15 mouse cellular contexts compared by ENCODE assay signal in genomic region chr12:32045566-32046330, GRCm38 (mm10). TPM values are rescaled to one million over a fixed set of nuclear protein-coding genes. Genes with fewer than 3 reads are reported as not detected.
DNase-seq lines count a peak whose midpoint lies in the region; ATAC-seq and TF ChIP-seq lines count a peak whose summit lies in the region.
"Had no signal": no experiment of that assay in that cellular context is flagged by ENCODE, and none has a peak within 500 bp of the region (broad histone marks: within the 10 kb centered on the region; RNA-seq: fewer than 3 reads in every experiment).

No protein-coding gene starts in this region.

- H3K36me3 ChIP-seq in limb, embryonic 11.5 days (ENCODE audit: control insufficient read depth, insufficient read depth, low read length), result no peaks in the 10 kb centered on the region
- H3K36me3 ChIP-seq in limb, embryonic 10.5 days, result no peaks in the 10 kb centered on the region
- H3K36me3 ChIP-seq in G1E (replicated peaks), result peaks cover 66% of the 10 kb centered on the region
- H3K36me3 ChIP-seq in embryonic facial prominence, embryonic 10.5 days (replicated peaks), result no peaks in the 10 kb centered on the region
- peaks cover 2% of the 10 kb centered on the region; the same call in 1 of the 2 replicates for H3K36me3 ChIP-seq in liver, postnatal 0 days (replicated peaks; ENCODE audit: insufficient read depth, low read length)
- H3K36me3 ChIP-seq: heart, embryonic 12.5 days; limb, embryonic 13.5 days had no signal

- 83% methylated on average over 17 of the region's 17 CpGs for whole genome bisulfite sequencing in limb, embryonic 11.5 days
- WGBS in limb, embryonic 10.5 days, result 87% methylated on average over 17 of the region's 17 CpGs
- WGBS in embryonic facial prominence, embryonic 10.5 days, result 74% methylated on average over 17 of the region's 17 CpGs
- WGBS in liver, postnatal 0 days (ENCODE audit: insufficient replicate concordance), result 70% methylated on average over 17 of the region's 17 CpGs

- no peak overlapping the region for H3K9ac ChIP-seq in limb, embryonic 11.5 days (ENCODE audit: low read length)
- H3K9ac ChIP-seq in liver, postnatal 0 days (replicated peaks), result no peak overlapping the region
- H3K9ac ChIP-seq: forebrain, postnatal 0 days; heart, embryonic 12.5 days; limb, embryonic 13.5 days had no signal

- no peak overlapping the region for H3K4me2 ChIP-seq in limb, embryonic 11.5 days (ENCODE audit: low read depth, severe bottlenecking)
- H3K4me2 ChIP-seq in liver, postnatal 0 days (ENCODE audit: low read depth, low read length), result no peak overlapping the region
- H3K4me2 ChIP-seq: heart, embryonic 12.5 days; limb, embryonic 13.5 days had no signal

- peak; percentile 27 for DNase-seq in limb, embryonic 11.5 days (ENCODE audit: low spot score)
- no peak for DNase-seq in limb, embryonic 10.5 days (ENCODE audit: low spot score)
- no peak for DNase-seq in G1E (ENCODE audit: low spot score)
- DNase-seq in embryonic facial prominence, embryonic 10.5 days (ENCODE audit: low spot score), result peak; percentile 44
- no peak for DNase-seq in liver, postnatal 0 days
- no peak for DNase-seq in layer of hippocampus, postnatal 25 days (ENCODE audit: extremely low spot score in 1 of 2, low spot score in 1 of 2)
- DNase-seq in cerebellum, adult 8-10 months, result no peak
- DNase-seq: adrenal gland, postnatal 25 days; cerebellum, adult 18-20 months; forebrain, postnatal 0 days; gastrocnemius, postnatal 14 days; right cerebral cortex, postnatal 25 days had no signal

- no peak overlapping the region for H3K4me3 ChIP-seq in limb, embryonic 11.5 days (ENCODE audit: low read depth, low read length)
- no peak overlapping the region for H3K4me3 ChIP-seq in limb, embryonic 10.5 days
- H3K4me3 ChIP-seq in G1E (ENCODE audit: low read depth, low read length), result peak overlapping the region; percentile 0; the same call in 1 of the 2 replicates
- H3K4me3 ChIP-seq in embryonic facial prominence, embryonic 10.5 days, result no peak overlapping the region
- no peak overlapping the region for H3K4me3 ChIP-seq in liver, postnatal 0 days (ENCODE audit: low read depth, low read length)
- H3K4me3 ChIP-seq: heart, embryonic 12.5 days; limb, embryonic 13.5 days; myocyte had no signal

- no peaks in the 10 kb centered on the region for H3K9me3 ChIP-seq in limb, embryonic 11.5 days (ENCODE audit: control insufficient read depth, low read length)
- H3K9me3 ChIP-seq in limb, embryonic 10.5 days (replicated peaks), result no peaks in the 10 kb centered on the region
- no peaks in the 10 kb centered on the region for H3K9me3 ChIP-seq in G1E (replicated peaks)
- H3K9me3 ChIP-seq in embryonic facial prominence, embryonic 10.5 days, result no peaks in the 10 kb centered on the region
- no peaks in the 10 kb centered on the region for H3K9me3 ChIP-seq in liver, postnatal 0 days (ENCODE audit: low read length)
- H3K9me3 ChIP-seq: heart, embryonic 12.5 days; limb, embryonic 13.5 days had no signal

- peaks cover 7% of the 10 kb centered on the region; the same call in 1 of the 2 replicates for H3K4me1 ChIP-seq in limb, embryonic 11.5 days (ENCODE audit: control insufficient read depth, insufficient read depth, low read length)
- H3K4me1 ChIP-seq in limb, embryonic 10.5 days, result peaks cover 19% of the 10 kb centered on the region
- H3K4me1 ChIP-seq in G1E (ENCODE audit: insufficient read depth, low read depth, low read length), result peaks cover 70% of the 10 kb centered on the region
- H3K4me1 ChIP-seq in embryonic facial prominence, embryonic 10.5 days, result peaks cover 32% of the 10 kb centered on the region
- peaks cover 7% of the 10 kb centered on the region; the same call in 1 of the 2 replicates for H3K4me1 ChIP-seq in liver, postnatal 0 days (ENCODE audit: insufficient read depth)
- H3K4me1 ChIP-seq: heart, embryonic 12.5 days had no signal

- TF ChIP-seq EP300 in liver, postnatal 0 days (IDR thresholded peaks at IDR 0.05; ENCODE audit: low read depth), result no peak

- H3K27ac ChIP-seq in limb, embryonic 11.5 days (replicated peaks; ENCODE audit: low read depth, low read length), result no peak overlapping the region
- H3K27ac ChIP-seq in limb, embryonic 10.5 days, result no peak overlapping the region; the same call in 1 of the 2 replicates
- peak overlapping the region; percentile 80 for H3K27ac ChIP-seq in embryonic facial prominence, embryonic 10.5 days (replicated peaks)
- H3K27ac ChIP-seq in liver, postnatal 0 days (ENCODE audit: low read depth), result peak overlapping the region; percentile 41
- H3K27ac ChIP-seq: limb, embryonic 13.5 days had no signal

- ATAC-seq in limb, embryonic 11.5 days (ENCODE audit: insufficient number of reproducible peaks, low FRiP score, low TSS enrichment, low read depth), result no peak
- ATAC-seq in G1E (ENCODE audit: extremely low read depth, insufficient number of reproducible peaks, low FRiP score, poor library complexity, severe bottlenecking), result no peak
- ATAC-seq in liver, postnatal 0 days, result no peak
- ATAC-seq: forebrain, postnatal 0 days had no signal

- no peak for TF ChIP-seq CTCF in G1E (IDR thresholded peaks at IDR 0.05; ENCODE audit: low read depth, low read length)
- TF ChIP-seq CTCF in liver, postnatal 0 days (IDR thresholded peaks at IDR 0.05; ENCODE audit: low read depth), result peak; percentile 41; the same call in 1 of the 2 replicates

- H3K27me3 ChIP-seq in limb, embryonic 11.5 days (ENCODE audit: control insufficient read depth, insufficient read depth, low read length), result no peaks in the 10 kb centered on the region
- no peaks in the 10 kb centered on the region for H3K27me3 ChIP-seq in limb, embryonic 10.5 days (ENCODE audit: low read depth, poor library complexity, severe bottlenecking)
- H3K27me3 ChIP-seq in G1E (ENCODE audit: insufficient read depth, low read length), result no peaks in the 10 kb centered on the region
- H3K27me3 ChIP-seq in embryonic facial prominence, embryonic 10.5 days (replicated peaks; ENCODE audit: low read depth, poor library complexity, severe bottlenecking), result no peaks in the 10 kb centered on the region
- no peaks in the 10 kb centered on the region for H3K27me3 ChIP-seq in liver, postnatal 0 days (ENCODE audit: insufficient read depth, low read length)
- H3K27me3 ChIP-seq: heart, embryonic 12.5 days; limb, embryonic 13.5 days had no signal

RNA-seq across cellular contexts. Expression of gene Prkar2b, which starts 15.3 kb away (rescaled TPM):
- polyA plus RNA-seq in limb, embryonic 11.5 days (2014; fragmentation: Nextera tagmentation; extraction: Ambion mirVana), result 30.4 and 31.6 TPM in 2 replicates
- polyA plus RNA-seq in limb, embryonic 10.5 days (2016; fragmentation: Nextera tagmentation; extraction: Ambion mirVana), result 22.5 and 24.8 TPM in 2 replicates
- 849 and 918 TPM in 2 replicates for total RNA-seq in G1E (2014; fragmentation: Nextera tagmentation)
- total RNA-seq in G1E (2017), result 488 and 524 TPM in 2 replicates
- 179 and 203 TPM in 2 replicates for polyA plus RNA-seq in G1E (2012)
- polyA plus RNA-seq in embryonic facial prominence, embryonic 10.5 days (2016; fragmentation: Nextera tagmentation; extraction: Ambion mirVana), result 34.3 and 37.9 TPM in 2 replicates
- polyA plus RNA-seq in liver, postnatal 0 days (2015; fragmentation: Nextera tagmentation; extraction: Ambion mirVana), result 34.0 and 34.6 TPM in 2 replicates
- total RNA-seq in layer of hippocampus, postnatal 25 days (2021), result 10 to 100 TPM; 38.3 to 38.9 TPM

Comparison
In these comparisons a context has a peak if more than half of its experiments do, and no peak if none do; other contexts are left out.
1. DNase-seq: peak in limb, embryonic 11.5 days (single experiment) and embryonic facial prominence, embryonic 10.5 days (single experiment); none in limb, embryonic 10.5 days (single experiment), G1E (single experiment), liver, postnatal 0 days (single experiment), layer of hippocampus, postnatal 25 days (0 of 2) and cerebellum, adult 8-10 months (single experiment).
2. H3K27ac ChIP-seq: peak in embryonic facial prominence, embryonic 10.5 days (single experiment) and liver, postnatal 0 days (single experiment); none in limb, embryonic 11.5 days (single experiment) and limb, embryonic 10.5 days (single experiment).